Mouse (Mus musculus) midbrain, embryonic 11.5 days (tissue): ENCODE results near the gene Gpc6. TPM values are rescaled to one million over a fixed set of nuclear protein-coding genes. Genes with fewer than 3 reads are reported as not detected.

ENCODE experiments used
- ATAC-seq: fragments of 200-750 bp; cut with Nextera tagmentation; 2 replicates; pipeline ENCODE4 v1.8.0; 2017; ENCODE audit warnings: moderate TSS enrichment, moderate library complexity; ENCODE audit not compliant: low FRiP score
- DNase-seq: peaks from one replicate; pipeline ENCODE4 v3.0.0; 2015; ENCODE audit warnings: low spot score; ENCODE audit errors: missing footprints
- H3K27ac ChIP-seq: fragments of 300-500 bp; sonication (generic); 2 replicates; pipeline ENCODE4 v1.5.1; 2014; ENCODE audit warnings: low read depth, low read length
- H3K27me3 ChIP-seq: fragments of 300-500 bp; sonication (generic); 2 replicates; pipeline ENCODE4 v1.6.1; 2014; ENCODE audit warnings: mild to moderate bottlenecking, low read length, moderate library complexity, mixed read lengths; ENCODE audit not compliant: control insufficient read depth, insufficient read depth
- H3K36me3 ChIP-seq: fragments of 300-500 bp; sonication (generic); 2 replicates; pipeline ENCODE4 v1.6.1; 2014; ENCODE audit warnings: mild to moderate bottlenecking, low read length, moderate library complexity, mixed read lengths; ENCODE audit not compliant: control insufficient read depth, insufficient read depth
- H3K4me1 ChIP-seq: fragments of 300-500 bp; sonication (generic); 2 replicates; pipeline ENCODE4 v1.6.1; 2014; ENCODE audit warnings: low read length; ENCODE audit not compliant: control insufficient read depth, insufficient read depth
- H3K4me2 ChIP-seq: fragments of 300-500 bp; sonication (generic); 2 replicates; pipeline ENCODE4 v1.6.1; 2014; ENCODE audit warnings: mild to moderate bottlenecking, moderate library complexity
- H3K4me3 ChIP-seq: fragments of 300-500 bp; sonication (generic); 2 replicates; pipeline ENCODE4 v1.5.1; 2014; ENCODE audit warnings: low read depth, low read length
- H3K9ac ChIP-seq: fragments of 300-500 bp; sonication (generic); 2 replicates; pipeline ENCODE4 v1.6.1; 2014; ENCODE audit warnings: low read length
- H3K9me3 ChIP-seq: fragments of 300-500 bp; sonication (generic); 2 replicates; pipeline ENCODE4 v1.6.1; 2016; ENCODE audit warnings: low read length; ENCODE audit not compliant: control insufficient read depth
- WGBS: fragments of 180-500 bp; shearing (Covaris S2); extraction: QIAGEN DNeasy Blood & Tissue Kit; methylation state at CpG from one replicate; pipeline ENCODE4 v1.1.7; 2014; 5-methylcytosine and 5-hydroxymethylcytosine counted together
- polyA plus RNA-seq: library from polyadenylated mRNA; unstranded; fragments of >200 nt; fragmentation: Nextera tagmentation; extraction: Ambion mirVana; gene quantifications from 2 replicates; pipeline ENCODE4 v1.2.1, GENCODE M21; 2014

Gpc6 gene
- polyA plus RNA-seq, 1 experiment from 2014 or later: 24.6 TPM

- peak overlapping the region; percentile 96 for H3K9ac ChIP-seq
- no peaks in the 10 kb centered on the region for H3K9me3 ChIP-seq
- peak; percentile 81 for ATAC-seq
- DNase-seq: peak; percentile 98
- peak overlapping the region; percentile 76 for H3K4me2 ChIP-seq
- no peaks in the 10 kb centered on the region for H3K27me3 ChIP-seq
- no peaks in the 10 kb centered on the region for H3K36me3 ChIP-seq
- H3K27ac ChIP-seq: peak overlapping the region; percentile 93
- WGBS: under 1% methylated on average over 52 of the region's 52 CpGs
- H3K4me1 ChIP-seq: peaks cover 12% of the 10 kb centered on the region
- H3K4me3 ChIP-seq: peak overlapping the region; percentile 90
Measured at GRCm38 (mm10) chr14:116926404-116927171, 1.5 kb downstream of the Gpc6 start.

GRCm38 (mm10) chr14:116927341-116928315, 2.5 kb downstream of the Gpc6 start:
- Histone ChIP-seq H3K36me3 (no peaks in the 10 kb centered on the region), H3K9me3 (no peaks in the 10 kb centered on the region), H3K27me3 (no peaks in the 10 kb centered on the region), H3K4me3 (peak overlapping the region; percentile 90), H3K9ac (peak overlapping the region; percentile 96), H3K4me1 (peaks cover 12% of the 10 kb centered on the region), H3K4me2 (peak overlapping the region; percentile 76), H3K27ac (peak overlapping the region; percentile 93)
- WGBS: under 1% methylated on average over 21 of the region's 21 CpGs
- DNase-seq (peak; percentile 94), ATAC-seq (no peak)

GRCm38 (mm10) chr14:116928395-116928794, 3.3 kb downstream of the Gpc6 start:
- H3K27me3 ChIP-seq: no peaks in the 10 kb centered on the region
- H3K27ac ChIP-seq: no peak overlapping the region
- H3K36me3 ChIP-seq: no peaks in the 10 kb centered on the region
- peak overlapping the region; percentile 96; the same call in 1 of the 2 replicates for H3K9ac ChIP-seq
- DNase-seq (no peak), ATAC-seq (no peak)
- no peaks in the 10 kb centered on the region for H3K9me3 ChIP-seq
- H3K4me3 ChIP-seq: peak overlapping the region; percentile 90
- H3K4me1 ChIP-seq: peaks cover 12% of the 10 kb centered on the region
- H3K4me2 ChIP-seq: peak overlapping the region; percentile 76
- WGBS: 58% methylated on average over 2 of the region's 2 CpGs

GRCm38 (mm10) chr14:116928796-116929529, 3.8 kb downstream of the Gpc6 start:
- 58% methylated on average over 7 of the region's 7 CpGs for WGBS
- H3K4me2 ChIP-seq: peak overlapping the region; percentile 76
- no peaks in the 10 kb centered on the region for H3K27me3 ChIP-seq
- peak; percentile 88 for DNase-seq
- no peaks in the 10 kb centered on the region for H3K36me3 ChIP-seq
- no peak for ATAC-seq
- no peaks in the 10 kb centered on the region for H3K9me3 ChIP-seq
- no peak overlapping the region for H3K9ac ChIP-seq
- H3K4me1 ChIP-seq: peaks cover 12% of the 10 kb centered on the region
- no peak overlapping the region for H3K27ac ChIP-seq
- H3K4me3 ChIP-seq: peak overlapping the region; percentile 90

GRCm38 (mm10) chr14:116933825-116934224, 8.7 kb downstream of the Gpc6 start:
- H3K36me3 ChIP-seq: no peaks in the 10 kb centered on the region
- H3K4me1 ChIP-seq: peaks cover 5% of the 10 kb centered on the region
- H3K27ac ChIP-seq: no peak overlapping the region
- H3K27me3 ChIP-seq: no peaks in the 10 kb centered on the region
- H3K4me2 ChIP-seq: no peak overlapping the region
- 91% methylated on average over 5 of the region's 5 CpGs for WGBS
- H3K4me3 ChIP-seq: no peak overlapping the region
- H3K9me3 ChIP-seq: no peaks in the 10 kb centered on the region
- ATAC-seq (no peak), DNase-seq (no peak)
- H3K9ac ChIP-seq: no peak overlapping the region

- Histone ChIP-seq H3K27ac (no peak overlapping the region), H3K9ac (no peak overlapping the region), H3K4me2 (no peak overlapping the region), H3K4me1 (no peaks in the 10 kb centered on the region), H3K36me3 (no peaks in the 10 kb centered on the region), H3K9me3 (no peaks in the 10 kb centered on the region), H3K4me3 (no peak overlapping the region), H3K27me3 (no peaks in the 10 kb centered on the region)
- DNase-seq: no peak
- no peak for ATAC-seq
- WGBS: 86% methylated on average over 14 of the region's 14 CpGs
Measured at GRCm38 (mm10) chr14:116937910-116938560, 12.9 kb downstream of the Gpc6 start.

DNA sequence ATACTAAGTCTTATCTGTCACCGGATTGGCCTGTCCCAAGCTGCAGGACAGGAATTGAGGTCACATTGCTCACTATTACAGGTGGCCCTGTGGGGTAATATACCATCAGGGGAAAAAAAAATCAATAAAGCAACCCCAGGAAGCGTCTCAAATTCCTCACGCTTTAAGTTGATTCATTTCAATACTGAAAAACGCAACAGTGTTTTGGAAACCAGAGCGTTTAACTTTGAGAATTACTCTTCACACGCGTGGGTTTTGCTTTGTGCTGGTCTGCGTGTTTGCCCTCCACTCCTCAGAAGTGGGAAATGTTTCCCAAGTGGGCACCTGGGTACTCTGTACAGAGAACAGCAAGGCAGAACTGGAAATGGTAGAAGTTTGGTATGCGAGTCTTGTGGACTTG, 13.6 kb downstream of the Gpc6 start:
- no peak for ATAC-seq
- Histone ChIP-seq H3K27ac (no peak overlapping the region), H3K36me3 (no peaks in the 10 kb centered on the region), H3K9me3 (no peaks in the 10 kb centered on the region), H3K4me3 (no peak overlapping the region), H3K4me1 (no peaks in the 10 kb centered on the region), H3K27me3 (no peaks in the 10 kb centered on the region), H3K4me2 (no peak overlapping the region), H3K9ac (no peak overlapping the region)
- no peak for DNase-seq
- WGBS: 89% methylated on average over 9 of the region's 9 CpGs

- no peak for DNase-seq
- H3K4me1 ChIP-seq: no peaks in the 10 kb centered on the region
- H3K4me3 ChIP-seq: no peak overlapping the region
- H3K27ac ChIP-seq: no peak overlapping the region
- no peak overlapping the region for H3K9ac ChIP-seq
- no peak overlapping the region for H3K4me2 ChIP-seq
- no peaks in the 10 kb centered on the region for H3K9me3 ChIP-seq
- no peaks in the 10 kb centered on the region for H3K27me3 ChIP-seq
- 96% methylated on average over 1 of the region's 1 CpGs for WGBS
- ATAC-seq: no peak
- H3K36me3 ChIP-seq: no peaks in the 10 kb centered on the region
Measured at GRCm38 (mm10) chr14:116939561-116939960, 14.4 kb downstream of the Gpc6 start.
